Comparison of ENCODE assay signal across 8 mouse cellular contexts in the genomic region with DNA sequence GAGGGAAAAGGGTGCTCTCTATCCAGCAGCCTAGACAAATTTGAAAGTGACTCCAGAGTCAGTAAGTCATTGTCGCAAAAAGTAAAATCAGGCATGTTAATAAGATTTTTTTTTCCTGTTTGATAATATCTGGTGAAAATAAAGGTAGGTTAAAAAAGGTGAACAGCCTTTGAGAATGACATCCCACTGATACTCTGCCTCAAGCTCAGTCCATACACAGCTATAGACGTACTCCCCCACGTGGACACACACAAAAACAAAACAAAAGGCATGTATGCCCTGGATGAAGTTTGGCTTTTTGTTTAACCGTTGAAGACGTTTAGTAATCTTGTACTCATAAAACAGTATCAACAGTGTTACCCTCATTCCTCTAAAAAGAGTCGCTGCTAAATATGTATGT. TPM values are rescaled to one million over a fixed set of nuclear protein-coding genes. Genes with fewer than 3 reads are reported as not detected.
A peak's percentile ranks its signal among the peaks of the same experiment; 100 is the strongest.
DNase-seq lines count a peak whose midpoint lies in the region; ATAC-seq lines count a peak whose summit lies in the region.

No protein-coding gene starts in this region.

- 34% methylated on average over 6 of the region's 6 CpGs for WGBS in hindbrain, embryonic 15.5 days
- 37% methylated on average over 6 of the region's 6 CpGs for WGBS in liver, embryonic 16.5 days (ENCODE audit: insufficient replicate concordance)
- 49% methylated on average over 6 of the region's 6 CpGs for WGBS in stomach, embryonic 14.5 days

- no peaks in the 10 kb centered on the region for H3K9me3 ChIP-seq in erythroblast, embryonic 14.5 days (ENCODE audit: control insufficient read depth, low read length)
- no peaks in the 10 kb centered on the region for H3K9me3 ChIP-seq in hindbrain, embryonic 15.5 days
- H3K9me3 ChIP-seq in liver, embryonic 16.5 days (replicated peaks; ENCODE audit: control insufficient read depth, low read length) = no peaks in the 10 kb centered on the region
- no peaks in the 10 kb centered on the region for H3K9me3 ChIP-seq in stomach, embryonic 14.5 days (ENCODE audit: control insufficient read depth, low read depth, low read length)

- H3K27me3 ChIP-seq in erythroblast, embryonic 14.5 days (ENCODE audit: control insufficient read depth) = no peaks in the 10 kb centered on the region
- no peaks in the 10 kb centered on the region for H3K27me3 ChIP-seq in hindbrain, embryonic 15.5 days
- H3K27me3 ChIP-seq in liver, embryonic 16.5 days (ENCODE audit: control insufficient read depth, insufficient read depth, low read depth, low read length) = no peaks in the 10 kb centered on the region
- no peaks in the 10 kb centered on the region for H3K27me3 ChIP-seq in stomach, embryonic 14.5 days (ENCODE audit: control insufficient read depth, insufficient read depth, low read length)

- peak; percentile 38 for DNase-seq in ES-CJ7 (ENCODE audit: low read depth, low spot score)
- DNase-seq in embryo, embryonic 11 days = peak; percentile 20
- no peak for DNase-seq in urinary bladder, postnatal 4 days (ENCODE audit: low spot score in 2 of 2)

- H3K4me1 ChIP-seq in erythroblast, embryonic 14.5 days (ENCODE audit: control insufficient read depth) = peaks cover 27% of the 10 kb centered on the region
- H3K4me1 ChIP-seq in hindbrain, embryonic 15.5 days (replicated peaks) = peaks cover 26% of the 10 kb centered on the region
- peaks cover 4% of the 10 kb centered on the region for H3K4me1 ChIP-seq in liver, embryonic 16.5 days (ENCODE audit: control insufficient read depth, low read depth, low read length)
- H3K4me1 ChIP-seq in stomach, embryonic 14.5 days (ENCODE audit: control insufficient read depth, insufficient read depth, low read length) = peaks cover 15% of the 10 kb centered on the region; the same call in 1 of the 2 replicates

- ATAC-seq in erythroblast, adult 5-6 weeks (replicated peaks; ENCODE audit: low FRiP score, poor library complexity, severe bottlenecking) = no peak
- no peak for ATAC-seq in hindbrain, embryonic 15.5 days (ENCODE audit: low FRiP score, low read depth)
- no peak for ATAC-seq in liver, embryonic 16.5 days (ENCODE audit: low read depth)
- ATAC-seq in stomach, embryonic 14.5 days (ENCODE audit: insufficient number of reproducible peaks, insufficient read depth, low FRiP score, low read depth) = no peak

- peak overlapping the region; percentile 94 for H3K27ac ChIP-seq in hindbrain, embryonic 15.5 days (replicated peaks)
- no peak overlapping the region for H3K27ac ChIP-seq in liver, embryonic 16.5 days (ENCODE audit: low read length)
- H3K27ac ChIP-seq in stomach, embryonic 14.5 days (ENCODE audit: low read length) = no peak overlapping the region

- H3K4me2 ChIP-seq in hindbrain, embryonic 15.5 days = peak overlapping the region; percentile 76
- H3K4me2 ChIP-seq in liver, embryonic 16.5 days (ENCODE audit: low read depth, low read length) = peak overlapping the region; percentile 92
- H3K4me2 ChIP-seq in stomach, embryonic 14.5 days (replicated peaks; ENCODE audit: low read depth, low read length) = peak overlapping the region; percentile 66

- no peaks in the 10 kb centered on the region; the same call in 1 of the 2 replicates for H3K36me3 ChIP-seq in erythroblast, embryonic 14.5 days (ENCODE audit: control insufficient read depth)
- H3K36me3 ChIP-seq in hindbrain, embryonic 15.5 days = no peaks in the 10 kb centered on the region
- no peaks in the 10 kb centered on the region for H3K36me3 ChIP-seq in liver, embryonic 16.5 days (ENCODE audit: control insufficient read depth, insufficient read depth)
- no peaks in the 10 kb centered on the region for H3K36me3 ChIP-seq in stomach, embryonic 14.5 days (ENCODE audit: control insufficient read depth, insufficient read depth, low read length)

- peak overlapping the region; percentile 61; the same call in 1 of the 2 replicates for H3K9ac ChIP-seq in hindbrain, embryonic 15.5 days
- no peak overlapping the region; the same call in 1 of the 2 replicates for H3K9ac ChIP-seq in liver, embryonic 16.5 days (ENCODE audit: low read depth, low read length)
- H3K9ac ChIP-seq in stomach, embryonic 14.5 days (replicated peaks; ENCODE audit: low read depth, low read length) = no peak overlapping the region

- peak overlapping the region; percentile 94 for H3K4me3 ChIP-seq in erythroblast, embryonic 14.5 days (replicated peaks)
- H3K4me3 ChIP-seq in hindbrain, embryonic 15.5 days = peak overlapping the region; percentile 82
- H3K4me3 ChIP-seq in liver, embryonic 16.5 days (ENCODE audit: low read depth, low read length) = peak overlapping the region; percentile 92
- H3K4me3 ChIP-seq in stomach, embryonic 14.5 days (ENCODE audit: low read depth, low read length) = peak overlapping the region; percentile 65; the same call in 1 of the 2 replicates

RNA-seq across cellular contexts. Expression of a gene that starts 1.0 kb away (rescaled TPM):
- 0.06 and 0.22 TPM in 2 replicates for polyA plus RNA-seq in erythroblast, embryonic 14.5 days (2012)
- 3.6 and 5.0 TPM in 2 replicates for total RNA-seq in erythroblast, adult 5-6 weeks (2015; ENCODE audit: low replicate concordance)
- 3.6 and 4.2 TPM in 2 replicates for total RNA-seq in erythroblast, adult 5-6 weeks (2017; ENCODE audit: low replicate concordance)
- 9.7 and 10.6 TPM in 2 replicates for polyA plus RNA-seq in hindbrain, embryonic 15.5 days (2015; fragmentation: Nextera tagmentation; extraction: Ambion mirVana)
- 4.5 and 5.7 TPM in 2 replicates for polyA plus RNA-seq in liver, embryonic 16.5 days (2015; fragmentation: Nextera tagmentation; extraction: Ambion mirVana)
- polyA plus RNA-seq in stomach, embryonic 14.5 days (2014; fragmentation: Nextera tagmentation; extraction: Ambion mirVana) = 18.5 and 19.5 TPM in 2 replicates

RNA-seq across cellular contexts. Expression of a gene that starts 1.1 kb away (rescaled TPM):
- 0.47 and 0.50 TPM in 2 replicates for polyA plus RNA-seq in erythroblast, embryonic 14.5 days (2012)
- 2.7 and 3.8 TPM in 2 replicates for total RNA-seq in erythroblast, adult 5-6 weeks (2015; ENCODE audit: low replicate concordance)
- 7.1 and 9.9 TPM in 2 replicates for total RNA-seq in erythroblast, adult 5-6 weeks (2017; ENCODE audit: low replicate concordance)
- 18.7 and 19.4 TPM in 2 replicates for polyA plus RNA-seq in hindbrain, embryonic 15.5 days (2015; fragmentation: Nextera tagmentation; extraction: Ambion mirVana)
- 4.1 and 4.2 TPM in 2 replicates for polyA plus RNA-seq in liver, embryonic 16.5 days (2015; fragmentation: Nextera tagmentation; extraction: Ambion mirVana)
- polyA plus RNA-seq in stomach, embryonic 14.5 days (2014; fragmentation: Nextera tagmentation; extraction: Ambion mirVana) = 22.9 and 24.7 TPM in 2 replicates

Comparison
In these comparisons a context has a peak if more than half of its experiments do, and no peak if none do; other contexts are left out.
1. DNase-seq: peak in ES-CJ7 (single experiment) and embryo, embryonic 11 days (single experiment); none in urinary bladder, postnatal 4 days (0 of 2).
2. Peak in every context shown above with its lines, with median percentiles within 50 percentile points of each other: H3K4me3 ChIP-seq and H3K4me2 ChIP-seq.